Mouse (Mus musculus): ENCODE measurements around the gene Vmn1r129.
"Not testable (repeated sequence)": the region's sequence is repeated elsewhere in the genome, so short reads cannot be mapped to it uniquely, and the experiment has no call there.

Vmn1r129 gene

DNA sequence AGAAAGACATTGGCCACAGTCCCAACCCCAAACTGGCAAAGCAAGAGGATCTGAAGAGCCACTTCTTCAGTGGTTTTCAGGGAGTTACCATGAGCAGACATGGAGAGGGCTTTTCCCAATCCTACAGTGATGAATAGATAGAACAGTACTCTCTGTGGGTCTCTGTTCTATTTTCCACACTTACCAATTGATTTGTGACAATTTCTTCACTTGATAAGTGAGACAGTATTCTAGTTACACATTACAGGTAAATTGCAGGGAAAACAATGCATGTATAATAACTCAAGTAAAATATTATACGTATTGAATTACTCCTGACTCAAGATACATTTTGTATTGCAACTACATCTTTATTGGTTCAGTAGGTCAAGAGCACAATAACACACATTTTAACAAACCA, at the start of gene Vmn1r129:
Gene Vmn1r129, minus strand, starts transcription at position 101 of the 400 bp plus-strand sequence.
- not testable (repeated sequence) for ATAC-seq (ENCODE audit: insufficient number of reproducible peaks, low FRiP score, low TSS enrichment)

DNA sequence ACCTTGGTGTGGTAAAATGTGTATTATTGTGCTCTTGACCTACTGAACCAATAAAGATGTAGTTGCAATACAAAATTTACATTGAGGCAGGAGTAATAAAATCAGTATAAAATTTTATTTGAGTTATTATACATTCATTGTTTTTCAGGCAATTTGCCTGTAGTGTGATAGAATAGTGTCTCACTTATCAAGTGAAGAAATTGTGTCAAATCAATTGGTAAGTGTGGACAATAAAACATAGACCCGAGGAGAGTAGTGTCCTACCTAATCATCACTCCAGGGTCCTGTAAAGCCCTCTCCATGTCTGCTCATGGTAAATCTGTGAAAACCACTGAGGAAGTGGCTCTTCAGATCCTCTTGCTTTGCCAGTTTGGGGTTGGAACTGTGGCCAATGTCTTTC, 12.0 kb downstream of the Vmn1r129 start, which contains the start of gene Vmn1r128:
Gene Vmn1r128, plus strand, starts transcription at position 301 of the 400 bp plus-strand sequence.
- ATAC-seq (ENCODE audit: insufficient number of reproducible peaks, low FRiP score, low TSS enrichment): not testable (repeated sequence)

DNA sequence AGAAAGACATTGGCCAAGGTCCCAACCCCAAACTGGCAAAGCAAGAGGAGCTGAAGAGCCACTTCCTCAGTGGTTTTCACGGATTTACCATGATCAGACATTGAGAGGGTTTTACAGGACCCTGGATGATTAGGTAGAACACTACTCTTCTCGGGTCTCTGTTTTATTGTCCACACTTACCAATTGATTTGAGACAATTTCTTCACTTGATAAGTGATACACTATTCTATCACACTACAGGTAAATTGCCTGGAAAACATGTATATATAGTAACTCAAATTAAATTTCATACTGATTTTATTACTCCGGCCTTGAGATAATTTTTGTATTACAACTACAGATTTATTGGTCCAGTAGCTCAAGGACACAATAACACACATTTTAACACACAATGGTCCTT, 41.3 kb downstream of the Vmn1r129 start, which contains the start of gene Vmn1r127:
Gene Vmn1r127, minus strand, starts transcription at position 101 of the 400 bp plus-strand sequence.
- ATAC-seq (ENCODE audit: insufficient number of reproducible peaks, low FRiP score, low TSS enrichment): not testable (repeated sequence)
